Mouse (Mus musculus) lung, postnatal 36 days (tissue): ENCODE results near the gene Add2.

Source experiments
- DNase-seq: peaks from one replicate; pipeline ENCODE4 v3.0.0; 2022; ENCODE audit warnings: mixed read lengths

Add2 gene

DNA sequence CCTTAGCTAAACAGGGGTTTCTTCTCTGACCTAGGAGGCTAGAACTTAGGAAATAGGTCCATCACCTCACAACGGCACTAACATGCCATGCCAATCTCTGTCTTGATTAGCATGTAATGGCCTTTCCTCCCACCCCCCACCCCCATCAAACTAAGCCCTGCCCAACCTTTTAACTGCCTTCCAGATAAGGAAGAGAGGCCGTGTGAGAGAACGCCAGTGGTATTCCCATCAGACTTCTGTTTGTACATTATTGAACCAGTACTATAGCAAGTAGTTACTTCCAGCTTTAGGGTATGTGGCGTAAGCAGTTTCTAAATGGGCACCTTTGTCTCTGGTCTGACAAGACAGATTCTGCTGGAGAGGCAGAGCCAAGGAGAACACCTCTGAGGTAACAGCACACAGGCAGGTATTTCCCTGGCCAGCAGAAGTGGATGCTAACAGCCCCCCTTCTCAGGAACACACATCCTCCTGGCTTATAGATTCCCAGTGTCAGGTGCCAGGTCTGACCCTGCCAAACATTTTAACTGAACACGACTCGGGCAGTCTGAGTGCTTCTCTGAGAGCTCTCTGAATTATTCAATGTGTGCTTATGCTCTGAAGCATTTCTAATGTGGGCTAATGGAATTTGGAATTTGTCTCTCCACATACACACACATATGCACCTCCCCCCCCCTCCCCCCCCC lies 22.2 kb downstream of the Add2 start:
- DNase-seq = peak; percentile 61

DNA sequence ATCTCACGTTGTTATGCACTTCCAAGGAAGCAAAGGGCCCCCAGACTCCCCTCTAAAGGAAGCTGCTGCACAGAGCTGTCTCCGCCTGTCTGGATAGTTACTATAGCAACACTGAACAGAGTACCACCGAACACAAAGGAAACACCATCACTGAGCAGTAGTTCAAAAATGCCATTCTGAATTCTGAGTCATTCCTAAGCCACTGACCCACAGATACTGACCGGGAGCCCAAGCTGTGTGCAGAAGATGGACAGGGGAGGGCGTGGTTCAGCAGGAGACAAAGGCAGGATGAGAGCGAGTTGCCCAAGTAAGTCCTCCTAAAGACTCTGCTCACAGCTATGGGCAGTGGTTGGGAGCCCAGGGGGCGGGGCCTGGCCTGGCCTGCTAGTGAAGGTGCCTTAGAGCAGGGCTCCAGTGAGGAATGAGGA lies 23.6 kb downstream of the Add2 start:
- DNase-seq = no peak

DNA sequence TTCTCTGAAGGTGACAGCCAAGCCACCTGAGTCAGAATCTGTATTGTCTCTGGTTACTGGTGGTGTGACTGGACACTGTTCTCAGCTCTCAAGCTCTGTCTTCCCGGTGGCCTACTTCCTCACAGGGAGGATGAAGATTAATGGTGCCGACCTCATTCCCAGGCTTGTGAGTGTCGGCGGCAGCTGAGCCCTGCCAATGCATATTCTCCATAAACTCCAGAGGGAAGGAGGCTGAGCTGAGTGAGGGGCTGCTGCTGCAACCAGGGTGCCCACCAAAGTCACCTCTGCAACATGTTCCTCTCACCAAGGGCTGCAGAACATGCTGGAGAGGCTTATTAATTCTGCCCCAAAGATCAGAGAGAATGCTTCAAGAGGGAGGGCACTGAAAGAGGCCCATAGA lies 24.1 kb downstream of the Add2 start:
- DNase-seq = no peak

DNA sequence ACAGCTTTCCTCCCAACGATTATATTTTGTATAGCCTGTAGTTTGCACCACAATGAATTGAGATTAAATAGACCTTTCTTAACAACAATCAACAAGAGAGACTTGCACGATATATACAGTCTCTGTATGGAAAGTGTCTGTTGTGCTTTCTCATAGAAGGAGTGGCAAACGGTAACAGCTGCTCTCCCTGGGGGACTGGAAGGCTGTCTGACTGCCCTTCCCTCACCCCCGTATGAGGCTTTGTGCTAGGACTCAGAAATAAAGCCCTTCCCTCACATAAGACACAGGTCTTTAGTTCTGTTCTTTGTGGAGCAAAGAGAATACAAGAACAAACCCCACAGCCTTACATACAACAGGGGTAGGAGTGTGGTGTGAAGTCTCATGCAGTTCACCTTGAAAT lies 24.6 kb downstream of the Add2 start:
- no peak for DNase-seq

DNA sequence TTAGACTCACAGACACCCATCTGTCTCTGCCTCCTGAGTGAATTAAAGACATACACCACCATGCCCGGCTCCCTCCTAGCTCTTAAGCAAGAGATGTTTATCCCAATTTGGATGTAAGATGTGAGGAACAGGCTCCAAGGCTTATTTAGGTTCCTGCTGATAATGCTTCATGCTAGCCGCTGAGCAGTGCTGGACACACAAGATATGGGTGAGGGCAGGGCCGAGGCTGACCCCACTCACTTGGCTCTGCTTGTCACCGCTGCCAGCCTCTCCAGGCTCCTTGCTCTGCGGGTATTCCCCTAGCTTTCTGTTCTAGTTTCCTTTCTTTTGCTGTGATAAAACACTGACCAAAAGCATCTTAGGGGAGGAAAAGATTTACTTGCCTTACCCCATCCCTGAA lies 25.1 kb downstream of the Add2 start:
- DNase-seq = no peak

DNA sequence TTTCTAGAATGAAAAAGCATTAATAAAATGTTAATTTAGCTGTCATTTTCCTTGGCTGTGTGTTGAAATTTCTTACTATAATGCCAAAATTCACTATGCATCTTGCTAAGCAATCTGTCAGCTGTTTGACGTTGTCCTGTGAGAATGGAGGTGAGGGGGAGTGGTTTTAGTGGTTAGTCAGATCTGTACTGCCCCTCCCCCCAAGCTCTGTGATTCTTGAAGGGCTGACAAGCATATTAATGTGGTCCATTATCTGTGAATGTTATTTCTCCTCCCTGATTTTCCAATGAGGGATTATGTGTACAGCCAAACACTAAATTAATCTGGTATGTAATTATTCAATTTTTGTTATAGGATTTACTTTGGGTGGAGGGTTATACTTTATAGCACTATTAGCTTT lies 30.0 kb downstream of the Add2 start:
- no peak for DNase-seq

DNA sequence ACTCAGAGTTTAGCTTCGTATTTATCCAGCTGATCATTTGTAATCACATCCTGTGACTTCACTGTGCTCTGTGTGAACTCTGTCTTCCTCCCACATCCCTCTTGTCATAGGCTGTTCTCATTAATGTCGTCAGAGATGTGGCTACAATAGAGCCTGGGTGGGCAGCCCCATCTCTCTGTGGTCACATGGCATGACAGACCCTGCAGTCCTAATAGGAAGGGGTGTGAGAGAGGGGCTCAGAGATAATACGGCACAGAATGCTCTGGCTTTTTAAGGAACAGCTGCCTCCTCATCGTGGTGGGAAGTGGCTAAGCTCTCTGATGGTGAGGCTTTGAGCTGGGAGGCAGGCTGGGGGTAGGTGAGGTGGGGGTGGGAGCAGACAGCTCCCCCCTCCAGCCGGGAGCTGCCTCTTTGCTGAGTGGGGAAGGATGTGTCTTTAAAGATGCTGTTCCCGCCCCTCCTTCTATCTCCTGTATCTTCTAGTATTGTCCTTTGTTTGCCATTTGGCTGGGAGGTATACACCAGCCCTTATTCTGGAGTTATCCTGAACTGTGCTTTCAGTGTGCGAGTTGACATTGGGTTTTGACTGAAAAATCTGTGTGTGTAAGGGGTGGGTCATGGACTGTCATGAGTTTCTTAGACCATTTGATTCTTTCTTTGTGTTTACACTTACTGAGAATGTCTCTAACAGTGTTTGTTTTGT lies 30.8 kb downstream of the Add2 start:
- DNase-seq = no peak

DNA sequence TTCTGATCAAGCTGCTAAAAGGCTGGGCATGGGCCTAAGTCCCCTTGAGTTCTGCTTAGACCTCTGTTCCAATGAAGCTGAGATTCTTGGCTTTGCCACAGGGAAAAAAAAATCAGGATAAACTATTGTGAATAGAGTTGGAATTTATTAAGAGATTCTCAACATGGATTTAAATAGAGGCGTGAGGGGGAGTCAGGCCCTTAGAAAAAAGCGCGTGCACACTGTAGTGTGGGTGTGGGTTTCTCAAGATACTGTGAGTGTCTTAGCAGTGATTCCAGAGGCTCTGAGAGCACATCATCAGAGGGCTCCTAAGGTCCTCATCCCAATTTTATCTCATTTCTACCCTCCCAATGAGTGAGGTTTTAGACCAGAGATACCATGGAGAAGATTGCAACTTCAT lies 31.7 kb downstream of the Add2 start:
- DNase-seq = no peak

DNA sequence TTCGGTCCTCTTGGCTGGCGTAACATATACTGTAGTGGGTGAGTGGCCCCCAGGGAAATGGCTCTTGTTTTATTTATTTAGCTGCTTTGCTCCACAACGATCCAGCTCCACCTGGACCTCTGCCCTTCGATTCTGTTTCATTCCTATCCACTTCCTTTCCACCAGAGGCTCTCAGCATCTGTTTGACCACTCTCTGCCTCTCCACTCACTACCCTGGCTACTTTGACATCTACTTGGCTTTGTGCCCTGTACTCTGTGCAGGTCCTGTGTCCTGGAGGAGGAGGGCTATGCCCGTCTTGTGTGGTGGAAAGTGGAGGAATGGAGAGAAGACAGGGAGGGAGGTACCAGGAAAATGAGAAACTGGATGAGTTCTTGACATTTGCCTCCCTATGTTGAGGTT lies 33.7 kb downstream of the Add2 start:
- DNase-seq = no peak

DNA sequence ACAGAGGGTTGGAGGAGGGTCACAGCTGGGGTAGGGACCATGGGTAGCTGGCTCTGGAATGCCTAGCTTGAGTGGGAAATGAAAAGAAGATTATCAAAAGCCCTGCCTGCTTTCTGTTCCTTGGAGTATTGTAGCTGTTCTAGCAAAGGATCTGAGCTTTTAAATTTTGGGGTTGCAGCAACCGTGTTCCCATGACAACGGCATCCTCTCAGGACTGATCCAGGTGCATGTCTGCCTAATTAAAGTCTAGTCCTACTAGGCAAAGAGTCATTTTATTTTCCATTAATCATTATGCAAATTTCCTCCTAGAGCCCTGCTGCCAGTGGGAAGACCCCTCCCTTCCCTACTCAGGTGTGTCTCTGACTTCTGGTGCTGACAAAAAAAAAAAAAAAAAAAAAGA lies 34.2 kb downstream of the Add2 start:
- no peak for DNase-seq

DNA sequence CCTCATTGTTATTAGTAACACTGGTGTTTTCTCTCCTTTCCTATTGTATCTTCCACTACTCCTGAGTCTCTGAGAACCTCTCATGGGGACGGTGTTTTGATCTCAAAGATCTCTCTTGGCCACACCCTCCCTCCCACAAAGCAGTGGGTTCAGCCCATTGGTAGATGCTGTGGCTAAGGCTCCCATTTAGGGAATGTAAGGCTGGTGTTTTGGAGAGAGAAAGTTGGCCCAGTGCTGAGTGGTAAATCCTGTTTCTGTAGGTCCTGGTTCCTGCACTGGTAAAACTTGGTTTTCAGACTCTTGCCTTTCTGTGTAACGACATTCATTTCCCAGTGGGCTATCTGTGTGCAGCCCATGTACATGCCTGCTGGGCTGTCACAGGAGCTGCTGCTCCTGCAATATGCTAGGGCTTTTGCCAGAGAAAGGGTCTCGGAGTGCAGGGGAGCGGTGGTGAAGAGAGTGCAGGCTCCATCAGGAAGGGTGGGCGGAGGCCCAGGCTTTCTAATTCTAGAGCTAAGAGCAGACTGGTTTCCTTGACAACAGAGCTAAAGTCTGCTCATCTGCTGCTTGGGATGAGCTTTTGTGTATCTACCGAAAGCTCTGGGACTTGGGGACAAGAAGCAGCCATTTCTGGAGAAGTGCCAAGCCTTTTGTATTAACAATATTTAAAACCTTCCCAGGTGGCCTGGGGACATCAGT lies 36.0 kb downstream of the Add2 start:
- DNase-seq = no peak

DNA sequence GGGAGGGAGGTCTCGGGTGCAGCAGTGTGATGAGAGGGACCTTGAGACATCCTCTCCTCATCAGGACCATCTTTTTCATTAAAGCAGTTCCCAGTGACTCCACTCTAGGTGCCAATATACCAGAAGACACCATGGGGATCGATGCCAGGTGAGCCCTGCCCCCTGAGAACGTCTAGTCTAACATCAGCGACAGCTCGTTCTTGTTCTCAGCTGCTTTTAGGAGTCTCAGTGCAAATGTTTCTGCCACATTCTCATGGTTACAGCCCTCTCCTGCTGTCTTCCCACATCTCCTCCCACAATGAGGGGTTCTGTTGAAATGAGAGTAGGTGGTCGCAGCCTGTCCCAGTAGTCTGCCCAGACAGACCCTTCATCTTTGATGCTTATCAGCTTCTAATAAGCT lies 38.2 kb downstream of the Add2 start:
- DNase-seq = no peak

DNA sequence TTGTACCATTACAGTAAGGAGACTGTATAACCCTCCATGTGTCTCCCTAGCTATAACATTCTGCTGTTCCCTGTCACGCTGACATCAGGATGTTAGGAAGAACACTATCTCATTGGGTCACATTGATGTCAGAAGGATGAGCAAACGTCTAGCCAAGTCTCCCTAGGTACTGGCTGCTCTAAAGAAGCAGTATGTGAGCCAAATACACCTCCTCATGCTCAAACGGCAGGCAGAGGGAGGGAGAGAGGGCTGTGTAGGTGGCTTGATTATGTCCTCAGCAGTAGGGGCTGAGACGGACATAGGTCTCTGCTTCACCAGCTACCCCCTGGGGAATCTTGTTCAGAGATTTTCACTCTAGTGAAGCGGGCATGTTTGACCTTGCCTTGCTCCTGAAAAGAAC lies 38.7 kb downstream of the Add2 start:
- no peak for DNase-seq

DNA sequence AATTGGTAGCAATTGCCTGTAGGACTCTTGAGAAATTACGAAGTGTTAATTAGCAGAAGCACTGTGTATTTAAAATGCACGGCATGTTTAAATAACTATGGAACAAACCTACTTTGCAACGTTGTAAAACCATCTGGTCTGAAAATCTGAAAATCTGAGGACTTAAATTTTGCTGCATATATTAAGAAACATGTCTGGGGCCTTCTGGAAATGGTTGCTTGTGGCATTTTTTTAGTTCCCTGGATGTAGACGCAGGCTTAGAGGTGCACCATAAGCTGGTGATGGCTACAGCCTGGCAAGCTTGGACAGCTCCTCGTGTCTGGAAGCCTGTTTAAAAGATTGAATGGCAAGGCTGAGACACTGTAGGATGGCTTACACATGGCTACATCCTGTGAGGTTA lies 40.5 kb downstream of the Add2 start:
- no peak for DNase-seq

DNA sequence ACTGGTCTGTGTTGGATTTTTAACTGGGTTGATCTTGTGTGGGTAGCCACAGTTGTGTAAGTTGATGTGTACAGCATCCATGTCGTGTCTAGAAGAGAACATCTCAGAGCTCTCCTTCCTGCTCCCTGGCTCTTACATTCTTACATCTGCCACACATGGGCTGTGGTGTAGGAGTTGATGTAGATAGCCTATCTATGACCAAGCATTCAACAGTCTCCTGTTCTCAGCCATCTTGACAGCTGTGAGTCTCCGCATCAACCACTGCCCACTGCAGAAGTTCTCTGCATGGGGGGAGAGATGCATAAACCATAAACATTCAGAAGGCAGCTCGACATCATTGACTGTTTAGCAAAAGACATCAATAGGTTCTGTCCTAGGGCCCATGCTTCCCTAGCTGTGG lies 41.4 kb downstream of the Add2 start:
- DNase-seq = no peak

DNA sequence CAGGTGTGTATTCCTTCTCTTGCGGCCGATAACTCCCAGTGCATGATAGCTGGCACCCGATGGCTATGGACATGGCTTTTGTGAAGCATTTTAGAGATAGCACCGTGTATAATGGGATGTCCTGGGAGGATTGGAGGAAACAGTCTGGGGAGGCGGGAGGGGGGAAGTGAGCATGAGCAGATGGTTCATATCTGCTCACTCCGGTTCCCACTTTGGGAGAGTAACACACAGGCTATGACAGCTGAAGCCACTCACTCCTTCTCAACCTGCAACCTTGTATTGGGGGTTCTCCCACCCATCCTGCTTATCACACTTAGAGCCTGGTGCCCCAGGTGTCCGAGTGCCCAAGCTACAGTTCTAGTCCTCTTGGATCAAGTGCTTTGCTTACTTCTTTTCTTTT lies 41.8 kb downstream of the Add2 start:
- no peak for DNase-seq

DNA sequence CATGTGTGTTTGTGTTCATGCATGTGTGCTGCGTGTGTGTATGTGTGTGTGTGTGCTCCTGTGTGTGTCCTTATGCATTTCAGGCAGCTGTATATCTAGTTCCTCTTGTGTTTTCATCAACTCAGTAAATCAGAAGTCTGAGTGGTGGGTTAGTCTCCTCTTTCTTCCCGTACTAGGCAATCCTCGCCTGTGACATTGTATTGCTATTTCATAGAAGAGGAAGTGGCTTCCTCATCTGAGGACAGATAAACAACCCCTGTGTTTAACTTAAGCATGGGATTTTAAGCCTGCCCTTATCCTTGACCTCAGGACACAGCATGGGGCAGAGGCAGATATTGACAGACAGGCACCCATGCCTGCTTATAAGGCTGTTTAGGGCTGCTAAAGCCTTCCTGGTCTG lies 45.4 kb downstream of the Add2 start:
- DNase-seq = no peak

DNA sequence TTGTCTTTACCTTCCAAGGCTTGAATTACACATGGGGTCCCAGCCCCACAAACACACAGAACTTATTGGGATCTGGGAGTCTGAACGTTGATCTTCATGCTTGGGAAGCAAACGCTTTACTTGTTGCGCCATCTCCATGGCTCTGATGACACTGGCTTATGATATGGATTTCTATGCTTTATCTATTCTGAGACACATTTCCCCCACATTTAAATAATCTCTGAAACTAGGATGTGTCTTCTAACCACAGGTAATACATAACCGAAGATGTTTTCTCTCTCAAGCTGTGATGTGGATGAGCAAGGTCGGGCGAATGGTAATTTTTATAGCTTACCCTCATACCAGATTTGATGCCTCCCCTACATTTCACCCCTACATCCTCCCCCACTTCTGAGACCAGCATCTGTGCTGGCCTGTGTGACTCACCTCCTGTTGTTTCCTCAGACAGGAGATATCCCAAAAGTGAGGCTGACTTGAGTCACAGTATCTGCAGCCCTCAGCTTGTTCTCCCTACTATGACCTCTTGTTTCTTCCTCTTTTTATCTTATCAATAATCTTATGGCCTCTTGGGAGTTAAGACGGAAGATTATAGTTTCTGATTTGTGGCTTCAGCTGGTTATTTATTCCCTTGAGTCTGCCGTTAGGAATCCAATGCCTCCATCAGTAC lies 46.2 kb downstream of the Add2 start:
- no peak for DNase-seq

DNA sequence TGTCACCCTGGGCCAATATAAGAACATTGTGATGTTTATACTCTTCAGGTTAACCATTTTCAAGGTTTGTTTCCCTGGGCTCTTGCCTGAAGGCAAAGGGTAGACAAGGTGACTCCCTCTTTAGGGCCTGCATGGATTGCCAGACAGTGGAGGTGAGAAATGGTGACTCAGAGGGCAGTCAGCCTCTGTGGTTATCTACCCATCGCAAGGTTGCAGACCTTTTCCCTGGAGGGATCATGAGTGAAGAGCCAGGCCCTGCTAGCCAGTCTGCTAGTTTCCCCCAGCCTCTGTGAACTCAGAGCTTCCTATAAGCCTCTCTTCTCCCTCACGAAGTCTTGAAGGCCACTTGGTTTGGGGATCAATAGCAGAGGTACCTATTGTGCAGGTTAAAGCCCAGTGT lies 48.0 kb downstream of the Add2 start:
- DNase-seq = no peak

DNA sequence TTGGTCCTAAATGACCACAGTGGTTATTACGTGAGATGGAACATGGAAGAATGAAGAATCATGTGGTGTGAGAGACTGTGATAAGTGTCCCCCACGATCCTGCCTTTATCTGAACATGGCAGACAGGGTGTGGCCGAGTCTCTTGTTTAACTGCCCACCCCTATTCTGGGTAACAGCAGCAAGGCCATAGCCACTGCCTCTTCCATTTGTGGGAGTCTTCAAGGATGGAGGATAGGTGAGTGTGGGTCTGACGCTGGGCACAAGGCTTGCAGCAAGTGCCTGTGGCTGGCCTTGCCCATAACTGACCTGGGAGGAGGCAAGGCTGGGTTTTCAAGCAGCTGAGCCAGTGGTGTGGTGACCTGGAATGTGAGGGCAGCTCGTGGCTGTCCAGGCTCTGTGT lies 49.4 kb downstream of the Add2 start:
- no peak for DNase-seq

DNA sequence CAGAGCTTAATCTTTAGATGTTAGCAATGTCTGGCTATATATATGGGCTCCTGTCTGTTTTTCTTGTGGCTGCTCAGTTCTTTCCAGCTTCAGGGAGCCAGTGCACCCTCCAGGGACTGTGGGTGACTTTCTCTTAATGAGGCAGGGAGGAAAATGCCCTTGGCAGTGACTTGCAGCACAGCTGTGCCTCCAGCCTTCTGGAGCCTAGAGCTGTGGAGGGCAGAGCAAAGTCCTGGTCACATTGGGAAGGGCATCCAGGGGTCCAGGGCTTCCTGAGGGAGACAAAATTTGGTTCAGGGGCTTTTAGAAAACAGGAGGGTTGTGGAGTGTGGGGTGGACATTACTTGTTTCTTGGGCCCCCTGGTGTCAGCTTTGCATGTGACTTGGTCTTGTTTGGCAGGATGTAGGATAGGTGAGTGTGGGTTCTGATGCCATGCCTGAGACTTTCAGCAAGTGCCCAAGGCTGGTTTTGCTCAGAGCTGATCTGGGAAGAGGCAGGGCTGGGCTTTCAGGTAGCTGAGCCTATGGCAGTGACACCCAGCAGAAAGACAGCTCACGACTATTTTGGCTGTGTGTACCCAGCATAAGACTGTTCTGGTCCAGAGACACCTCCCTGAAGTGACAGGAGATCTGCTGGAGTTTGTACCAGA lies 50.0 kb downstream of the Add2 start:
- DNase-seq = no peak

DNA sequence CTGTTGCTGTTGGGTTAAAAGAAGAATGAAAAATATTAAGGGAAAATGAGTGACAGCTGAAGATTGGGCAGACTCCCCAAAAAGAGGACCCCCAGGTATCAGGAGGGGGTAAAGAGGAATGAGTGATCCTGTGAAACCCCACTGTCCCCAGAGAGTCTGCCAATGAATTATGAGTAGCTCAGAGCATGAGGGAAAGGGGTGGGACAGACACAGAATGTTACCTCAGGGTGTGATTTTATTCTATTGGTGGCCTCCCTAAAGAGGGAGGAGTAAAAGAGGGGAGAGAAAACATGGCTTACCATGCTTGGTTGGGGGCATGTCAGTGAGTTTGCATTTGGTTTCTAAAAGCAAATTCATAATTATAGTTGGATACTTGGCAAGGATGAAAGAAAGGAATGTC lies 50.8 kb downstream of the Add2 start:
- DNase-seq = no peak

DNA sequence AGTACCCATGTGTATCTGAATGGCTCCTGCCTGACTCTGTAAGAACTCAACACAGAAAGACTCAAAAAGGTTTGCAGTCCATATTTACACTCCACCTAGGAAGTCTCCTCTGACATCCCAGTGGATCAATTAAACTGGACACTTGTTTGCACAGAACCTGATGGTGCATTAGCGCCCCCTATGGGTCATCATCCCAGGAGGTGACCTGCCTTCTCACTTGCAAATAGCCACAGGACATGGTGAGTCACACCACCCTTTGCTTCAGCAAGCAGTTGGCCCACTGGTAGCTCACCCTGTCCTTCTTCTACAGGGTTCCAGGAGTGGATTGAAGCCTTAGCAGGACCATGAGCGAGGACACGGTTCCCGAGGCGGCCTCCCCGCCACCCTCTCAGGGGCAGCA lies 57.0 kb downstream of the Add2 start:
- DNase-seq = peak; percentile 78
